Mouse (Mus musculus) liver, postnatal 0 days (tissue): ENCODE measurements at regions not wholly inside any gene's neighbourhood (a gene's known extent, or its start where the extent isn't known, plus 50 kb on each side); places are given as distances from the start of the nearest gene placed in this dataset.

ENCODE experiments used
- CTCF ChIP-seq: sonication (generic); IDR thresholded peaks from 2 replicates; pipeline ENCODE4 v1.5.1; 2016; ENCODE audit warnings: antibody characterized with exemption, low read depth
- EP300 ChIP-seq: IDR thresholded peaks from 2 replicates; pipeline ENCODE4 v1.6.1; 2016; ENCODE audit warnings: antibody characterized with exemption, low read depth, mild to moderate bottlenecking

- no peak for TF ChIP-seq CTCF
- TF ChIP-seq EP300: no peak
These were observed 556.1 kb downstream of the Tmem182 start for GRCm38 (mm10) chr1:41361512-41361911.
